18 mouse cellular contexts compared by ENCODE assay signal in genomic region chr2:165438881-165439280, GRCm38 (mm10). TPM values are rescaled to one million over a fixed set of nuclear protein-coding genes. Genes with fewer than 3 reads are reported as not detected.
"Had no signal": no experiment of that assay in that cellular context is flagged by ENCODE, and none has a peak within 500 bp of the region (broad histone marks: within the 10 kb centered on the region; RNA-seq: fewer than 3 reads in every experiment).

No protein-coding gene starts in this region.

- H3K4me3 ChIP-seq: layer of hippocampus, adult 2 months; left cerebral cortex, adult 2 months; liver, embryonic 13.5 days; lung, embryonic 15.5 days; megakaryocyte, embryonic 14.5 days; midbrain, embryonic 12.5 days; stomach, embryonic 15.5 days had no signal

- H3K9ac ChIP-seq: hindbrain, embryonic 14.5 days; liver, embryonic 13.5 days; liver, postnatal 0 days; lung, embryonic 15.5 days; midbrain, embryonic 12.5 days; stomach, embryonic 15.5 days had no signal

- H3K9me3 ChIP-seq: liver, embryonic 13.5 days; lung, embryonic 15.5 days; megakaryocyte, embryonic 14.5 days; midbrain, embryonic 12.5 days; stomach, embryonic 15.5 days had no signal

- H3K4me1 ChIP-seq: lung, embryonic 15.5 days; megakaryocyte, embryonic 14.5 days; midbrain, embryonic 12.5 days; stomach, embryonic 15.5 days had no signal

- ATAC-seq: inflammation-experienced regulatory T-cells, adult 6 months; intestine, postnatal 0 days had no signal

- H3K27me3 ChIP-seq: liver, embryonic 13.5 days; lung, embryonic 15.5 days; midbrain, embryonic 12.5 days; stomach, embryonic 15.5 days had no signal

- DNase-seq: liver, embryonic 13.5 days; lung, postnatal 14 days; right cerebral cortex, postnatal 14 days; thymus, adult 2 months; thymus, postnatal 36 days had no signal

- H3K36me3 ChIP-seq: liver, embryonic 13.5 days; lung, embryonic 15.5 days; midbrain, embryonic 12.5 days; stomach, embryonic 15.5 days had no signal

- H3K4me2 ChIP-seq: hindbrain, embryonic 14.5 days; liver, embryonic 13.5 days; lung, embryonic 15.5 days; midbrain, embryonic 12.5 days; stomach, embryonic 15.5 days had no signal

- H3K27ac ChIP-seq: hindbrain, embryonic 14.5 days; layer of hippocampus, adult 2 months; left cerebral cortex, adult 2 months; liver, embryonic 13.5 days; lung, embryonic 15.5 days; macrophage; midbrain, embryonic 12.5 days; stomach, embryonic 15.5 days had no signal

RNA-seq across cellular contexts. Expression of gene Slc13a3, which starts 34.1 kb away (rescaled TPM):
- polyA plus RNA-seq: inflammation-experienced regulatory T-cells, adult 6 months; intestine, postnatal 0 days; limb, embryonic 11.5 days had no signal

RNA-seq across cellular contexts. Expression of gene Ocstamp, which starts 38.7 kb away (rescaled TPM):
- polyA plus RNA-seq: hindbrain, embryonic 14.5 days; inflammation-experienced regulatory T-cells, adult 6 months; lung, embryonic 15.5 days; macrophage; neural tube, embryonic 14.5 days had no signal

RNA-seq across cellular contexts. Expression of gene Zfp334, which starts 50.8 kb away (rescaled TPM):
- polyA plus RNA-seq: inflammation-experienced regulatory T-cells, adult 6 months had no signal
